Mouse (Mus musculus) brown adipose tissue, adult 24 weeks (tissue): ENCODE data around the gene Ankle1. TPM values are rescaled to one million over a fixed set of nuclear protein-coding genes. Genes with fewer than 3 reads are reported as not detected.

ENCODE experiments used
- H3K27ac ChIP-seq: fragments of 200-500 bp; replicated peaks from 2 replicates; pipeline ENCODE4 v1.5.1; 2012; ENCODE audit warnings: low read depth, mild to moderate bottlenecking, low read length
- H3K4me1 ChIP-seq: fragments of 200-500 bp; 2 replicates; pipeline ENCODE4 v1.6.1; 2012; ENCODE audit warnings: low read length, mixed read lengths; ENCODE audit not compliant: control insufficient read depth, insufficient read depth, insufficient read length
- H3K4me3 ChIP-seq: fragments of 200-500 bp; 2 replicates; pipeline ENCODE4 v1.5.1; 2012; ENCODE audit warnings: low read depth, mild to moderate bottlenecking, low read length, moderate library complexity; ENCODE audit not compliant: insufficient read depth
- polyA plus RNA-seq: library from polyadenylated mRNA; stranded (reverse); fragments of >200 nt; gene quantifications from 2 replicates; pipeline ENCODE4 v1.2.4, GENCODE M21; 2012; ENCODE audit not compliant: missing spikeins, insufficient read depth, insufficient read length

Gene Ankle1
- polyA plus RNA-seq, 1 experiment: not detected

DNA sequence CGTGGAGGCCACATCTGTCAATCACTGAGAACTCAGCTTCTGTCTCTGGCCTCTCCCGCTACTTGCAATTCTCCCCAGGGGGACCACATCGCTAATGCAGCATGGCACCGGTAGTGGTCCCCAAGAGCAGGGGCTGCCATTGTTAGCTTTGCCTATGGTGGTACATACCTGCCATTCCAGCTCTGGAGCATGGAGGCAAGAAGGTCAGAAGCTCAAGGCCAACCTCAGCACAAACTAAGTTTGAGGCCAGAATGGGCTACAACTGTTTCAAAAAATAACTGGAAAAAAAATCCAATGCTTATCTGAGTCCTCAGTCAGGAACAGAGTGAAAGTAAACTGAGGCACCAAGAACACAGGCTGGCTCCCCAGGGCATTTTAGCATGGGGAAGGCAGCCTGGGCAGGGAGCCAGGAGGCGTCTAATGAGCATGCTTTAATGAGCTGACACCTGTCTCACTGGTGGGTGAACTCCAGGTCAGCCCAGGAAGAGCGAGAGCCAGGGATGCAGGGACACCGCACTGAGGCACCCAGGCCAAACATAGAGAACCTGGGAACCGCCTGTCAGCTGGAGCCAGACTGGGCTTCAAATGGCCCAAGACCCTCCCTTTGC lies 29.3 kb upstream of the Ankle1 start:
- no peak overlapping the region for H3K27ac ChIP-seq
- no peak overlapping the region; the same call in 1 of the 2 replicates for H3K4me3 ChIP-seq
- peaks cover 20% of the 10 kb centered on the region for H3K4me1 ChIP-seq

GRCm38 (mm10) chr8:71379008-71379407 lies 26.8 kb upstream of the Ankle1 start:
- Histone ChIP-seq H3K4me1 (peaks cover 29% of the 10 kb centered on the region), H3K4me3 (peak overlapping the region; percentile 93; the same call in 1 of the 2 replicates), H3K27ac (no peak overlapping the region)

DNA sequence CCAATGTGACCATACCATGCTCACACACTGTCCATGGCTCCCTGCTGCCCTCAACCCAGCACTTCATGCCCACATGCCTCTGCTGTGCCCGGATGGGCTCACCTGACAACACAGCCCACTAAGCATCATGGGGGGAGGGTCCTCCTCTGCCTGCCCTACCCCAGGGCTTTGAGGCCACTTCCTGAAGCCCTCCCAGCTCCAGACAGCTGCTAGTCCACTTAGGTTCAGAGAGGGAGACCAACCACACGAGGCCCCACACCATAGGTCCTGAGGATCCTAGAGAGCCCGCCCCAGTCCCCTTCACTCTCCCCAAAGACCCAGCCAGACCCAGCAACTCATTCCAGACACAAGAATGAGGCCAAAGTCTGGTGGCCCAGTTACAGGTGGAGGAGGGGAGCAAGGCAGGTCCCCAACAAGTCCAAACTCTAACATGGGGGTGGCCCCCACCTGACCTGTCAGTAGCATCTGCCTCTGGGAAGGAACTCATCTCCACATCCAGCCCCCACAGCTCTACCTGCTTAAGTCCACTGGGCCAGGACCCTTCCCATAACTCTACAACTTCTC lies 26.2 kb upstream of the Ankle1 start:
- Histone ChIP-seq H3K27ac (no peak overlapping the region), H3K4me1 (peaks cover 29% of the 10 kb centered on the region), H3K4me3 (peak overlapping the region; percentile 93)

GRCm38 (mm10) chr8:71380178-71381171 lies 25.3 kb upstream of the Ankle1 start:
- Histone ChIP-seq H3K4me3 (peak overlapping the region; percentile 93), H3K4me1 (peaks cover 27% of the 10 kb centered on the region), H3K27ac (peak overlapping the region; percentile 86)

- H3K4me3 ChIP-seq: peak within 1 kb of the TSS; percentile 93
- peak within 1 kb of the TSS; percentile 86 for H3K27ac ChIP-seq
- H3K4me1 ChIP-seq: peaks cover 24% of the 10 kb centered on the region
These were observed 24.3 kb upstream of the Ankle1 start, which contains the start of gene Nr2f6 for GRCm38 (mm10) chr8:71381421-71381970. Gene Nr2f6 (minus strand): TSS chr8:71381960.

DNA sequence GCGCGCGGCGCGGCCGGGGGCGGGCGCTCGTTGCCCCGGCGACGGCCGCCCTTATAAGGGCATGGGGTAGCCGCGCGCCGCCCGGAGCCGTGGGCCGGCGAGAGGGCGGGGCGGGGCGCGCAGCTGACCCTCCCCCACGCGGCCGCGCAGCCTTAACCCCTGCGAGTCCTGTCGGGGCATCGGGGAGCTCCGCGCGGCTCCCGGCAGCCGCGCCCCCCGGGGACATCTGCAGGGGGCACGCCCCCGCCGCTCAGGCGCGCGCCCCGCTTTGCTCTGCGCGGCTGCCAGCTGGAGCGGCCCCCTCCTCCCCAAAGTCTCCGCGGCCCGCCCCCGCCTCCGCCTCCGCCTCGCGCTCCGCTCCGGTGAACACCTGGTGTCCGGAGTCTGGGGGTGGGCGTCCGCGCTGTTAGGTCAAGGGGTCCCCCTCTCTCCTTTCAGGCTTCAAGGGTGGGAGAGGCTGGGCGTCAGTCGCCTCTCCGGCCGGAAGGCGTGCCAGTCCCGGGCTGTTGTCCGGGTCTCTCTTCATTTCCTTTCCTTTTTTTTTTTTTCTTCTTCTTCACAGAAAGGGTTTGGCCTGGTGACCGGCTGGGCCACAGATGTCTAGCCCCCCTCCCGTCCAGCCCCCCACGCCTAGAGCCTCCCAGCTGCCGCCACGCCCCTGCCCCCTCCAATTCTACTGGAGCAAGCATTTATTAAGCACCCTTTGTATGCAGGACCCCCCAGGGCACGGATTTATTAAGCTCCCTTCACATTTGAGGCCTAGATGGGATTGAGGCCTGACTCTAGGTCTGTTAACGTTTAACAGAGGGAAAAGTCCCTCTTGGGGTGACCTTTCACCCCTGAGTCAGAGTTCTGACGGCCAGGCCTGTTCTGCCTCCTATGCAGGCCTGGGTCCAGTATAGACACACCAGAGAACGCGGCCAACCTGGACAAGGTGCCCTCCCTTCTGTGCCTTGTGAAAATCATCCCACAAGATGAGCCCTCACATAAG lies 23.5 kb upstream of the Ankle1 start:
- peak overlapping the region; percentile 84 for H3K27ac ChIP-seq
- peaks cover 24% of the 10 kb centered on the region for H3K4me1 ChIP-seq
- H3K4me3 ChIP-seq: peak overlapping the region; percentile 82

- H3K27ac ChIP-seq: peak overlapping the region; percentile 84
- peaks cover 22% of the 10 kb centered on the region for H3K4me1 ChIP-seq
- H3K4me3 ChIP-seq: no peak overlapping the region
These were observed 22.4 kb upstream of the Ankle1 start for GRCm38 (mm10) chr8:71383396-71383795.

GRCm38 (mm10) chr8:71383860-71384259 lies 21.9 kb upstream of the Ankle1 start:
- H3K27ac ChIP-seq: peak overlapping the region; percentile 84
- no peak overlapping the region for H3K4me3 ChIP-seq
- H3K4me1 ChIP-seq: peaks cover 21% of the 10 kb centered on the region

GRCm38 (mm10) chr8:71385212-71385835 lies 20.5 kb upstream of the Ankle1 start:
- no peak overlapping the region for H3K4me3 ChIP-seq
- peaks cover 12% of the 10 kb centered on the region; the same call in 1 of the 2 replicates for H3K4me1 ChIP-seq
- no peak overlapping the region for H3K27ac ChIP-seq

- peaks cover 10% of the 10 kb centered on the region; the same call in 1 of the 2 replicates for H3K4me1 ChIP-seq
- H3K4me3 ChIP-seq: no peak overlapping the region
- peak overlapping the region; percentile 89 for H3K27ac ChIP-seq
These were observed 17.5 kb upstream of the Ankle1 start for GRCm38 (mm10) chr8:71388267-71388666.

DNA sequence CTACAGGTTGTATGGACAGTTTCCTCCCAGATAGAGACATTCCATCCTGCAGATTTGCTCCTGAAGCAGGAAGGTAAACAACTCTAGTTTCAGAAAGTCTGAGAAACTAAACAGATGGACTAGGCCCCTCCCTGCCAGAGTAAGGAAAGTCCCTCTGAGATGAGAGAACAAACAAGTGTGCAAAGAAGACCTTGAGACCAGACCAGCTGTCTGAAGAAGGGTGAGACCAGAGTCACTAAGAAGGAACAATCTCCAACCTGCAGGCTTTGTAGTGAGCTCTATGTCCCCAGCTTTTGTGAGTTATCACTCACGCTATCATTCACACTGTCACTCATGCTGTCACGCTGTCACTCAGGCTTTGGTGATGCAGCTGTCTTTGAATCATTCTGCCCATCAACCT lies 14.1 kb upstream of the Ankle1 start:
- Histone ChIP-seq H3K4me3 (no peak overlapping the region), H3K4me1 (peaks cover 3% of the 10 kb centered on the region; the same call in 1 of the 2 replicates), H3K27ac (0 out of 2 replicates have a peak overlapping the region, but pooled peaks have one; percentile 6)

GRCm38 (mm10) chr8:71392391-71392790 lies 13.4 kb upstream of the Ankle1 start:
- H3K4me3 ChIP-seq: no peak overlapping the region
- no peak overlapping the region for H3K27ac ChIP-seq
- peaks cover 6% of the 10 kb centered on the region for H3K4me1 ChIP-seq

DNA sequence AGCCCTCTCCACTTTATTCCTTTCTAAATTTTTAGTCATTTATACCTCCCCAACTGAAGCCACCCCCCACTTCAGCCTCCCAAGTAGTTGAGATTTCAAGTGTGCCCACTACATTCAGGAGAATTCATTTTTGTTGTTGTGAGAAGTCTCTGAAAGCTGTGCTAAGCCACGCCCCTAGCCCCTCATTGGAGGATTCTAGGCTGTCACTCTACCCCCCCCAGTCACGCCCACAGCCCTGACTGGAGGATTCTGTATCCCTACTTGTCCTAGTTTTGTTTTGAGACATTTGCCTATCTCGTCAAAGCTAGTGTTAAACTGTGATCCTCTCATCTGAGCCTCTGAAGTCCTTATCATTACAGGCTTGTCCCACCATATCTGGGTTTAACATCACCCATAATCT lies 12.9 kb upstream of the Ankle1 start:
- Histone ChIP-seq H3K27ac (peak overlapping the region; percentile 32), H3K4me3 (peak overlapping the region; percentile 72), H3K4me1 (peaks cover 11% of the 10 kb centered on the region)
